Mouse (Mus musculus) E14TG2a.4 (cell line): ENCODE measurements around the gene Rps15a.

Experiments used
- H3K27me3 ChIP-seq: 2 replicates; pipeline ENCODE4 v1.6.1; 2014; ENCODE audit warnings: low read length, control low read depth; ENCODE audit not compliant: insufficient read depth
- H3K36me3 ChIP-seq: 2 replicates; pipeline ENCODE4 v1.6.1; 2014; ENCODE audit warnings: low read length, control low read depth; ENCODE audit not compliant: insufficient read depth
- H3K4me1 ChIP-seq: replicated peaks from 2 replicates; pipeline ENCODE4 v1.6.1; 2014; ENCODE audit warnings: low read depth, low read length, control low read depth
- H3K4me3 ChIP-seq: replicated peaks from 2 replicates; pipeline ENCODE4 v1.5.1; 2014; ENCODE audit warnings: mild to moderate bottlenecking, low read length
- H3K9me3 ChIP-seq: 2 replicates; pipeline ENCODE4 v1.6.1; 2014; ENCODE audit warnings: low read length, control low read depth
- CTCF ChIP-seq: conservative IDR thresholded peaks from 2 replicates; pipeline ENCODE4 v1.5.1; 2014; ENCODE audit warnings: low read length
- NANOG ChIP-seq: IDR thresholded peaks from 2 replicates; pipeline ENCODE4 v1.6.1; 2014; ENCODE audit warnings: borderline replicate concordance, low read length, mixed read lengths
- POU5F1 ChIP-seq: IDR thresholded peaks from 2 replicates; pipeline ENCODE4 v1.6.1; 2014; ENCODE audit warnings: low read length, borderline replicate concordance

Rps15a gene

DNA sequence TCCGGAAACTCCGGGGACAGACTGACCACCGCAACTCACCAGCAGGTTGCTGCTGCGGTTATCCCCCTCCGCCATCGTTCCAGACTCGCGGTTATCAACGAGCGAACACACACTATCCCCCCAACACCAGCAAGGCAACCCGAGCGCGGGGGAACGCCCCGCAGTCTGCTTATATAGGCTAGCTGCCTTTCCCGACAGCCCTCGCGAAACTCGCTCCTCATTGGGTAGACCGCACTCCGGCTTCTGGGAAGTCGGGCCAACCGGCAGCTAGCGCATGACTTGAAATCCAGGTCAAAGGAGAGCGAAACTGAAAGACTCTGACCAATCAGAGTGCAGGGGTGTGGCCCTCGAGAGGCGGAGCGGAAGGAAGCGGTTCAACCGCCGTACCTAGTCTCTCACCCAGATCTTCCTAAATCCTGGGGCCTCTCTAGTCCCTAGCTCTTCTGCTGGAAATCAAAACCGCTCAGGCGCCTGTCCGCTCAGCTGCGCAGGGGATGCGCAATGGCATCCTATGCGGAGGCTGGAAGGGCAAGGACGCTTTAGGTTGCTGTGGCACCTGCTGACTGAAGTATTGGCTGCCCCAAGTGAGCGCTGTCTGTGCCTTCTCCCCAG lies 13.5 kb upstream of the Rps15a start, which contains the start of gene Arl6ip1:
TSS of gene Arl6ip1 (minus strand) at position 233 of the 612 bp plus-strand sequence.
- TF ChIP-seq NANOG (no peak), CTCF (no peak), POU5F1 (no peak)
- Histone ChIP-seq H3K9me3 (no peaks in the 10 kb centered on the region), H3K27me3 (no peaks in the 10 kb centered on the region), H3K4me1 (peaks cover 44% of the 10 kb centered on the region), H3K4me3 (peak within 1 kb of the TSS; percentile 95), H3K36me3 (peaks cover 43% of the 10 kb centered on the region)

DNA sequence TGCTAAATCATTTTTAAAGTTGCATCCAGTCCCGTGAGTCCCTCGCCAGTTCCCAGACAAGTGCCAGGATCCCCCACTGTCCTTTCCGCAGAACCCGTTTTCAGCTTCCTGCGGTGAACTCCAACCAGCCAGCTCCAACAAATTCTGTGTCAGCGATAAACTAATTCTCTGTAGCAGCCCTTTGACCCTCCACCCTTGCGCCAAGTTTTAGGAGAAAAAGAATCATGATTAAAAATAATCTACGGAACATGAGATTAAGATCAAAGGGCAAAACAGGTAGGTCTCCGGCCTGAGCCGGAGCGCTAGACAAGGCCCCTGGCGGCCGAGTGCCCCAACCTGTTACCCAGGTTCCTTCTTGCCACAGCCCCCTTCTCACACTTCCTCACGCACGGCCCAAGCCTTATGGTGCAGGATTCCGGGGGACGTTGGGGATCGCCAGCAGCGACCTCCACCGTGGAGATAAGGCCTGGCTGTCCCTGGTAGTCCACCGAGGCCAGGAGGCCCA lies 13.0 kb upstream of the Rps15a start:
- Histone ChIP-seq H3K4me1 (peaks cover 50% of the 10 kb centered on the region), H3K36me3 (peaks cover 46% of the 10 kb centered on the region), H3K4me3 (peak overlapping the region; percentile 95), H3K27me3 (no peaks in the 10 kb centered on the region), H3K9me3 (no peaks in the 10 kb centered on the region)
- no peak for TF ChIP-seq POU5F1
- no peak for TF ChIP-seq CTCF
- TF ChIP-seq NANOG: no peak

DNA sequence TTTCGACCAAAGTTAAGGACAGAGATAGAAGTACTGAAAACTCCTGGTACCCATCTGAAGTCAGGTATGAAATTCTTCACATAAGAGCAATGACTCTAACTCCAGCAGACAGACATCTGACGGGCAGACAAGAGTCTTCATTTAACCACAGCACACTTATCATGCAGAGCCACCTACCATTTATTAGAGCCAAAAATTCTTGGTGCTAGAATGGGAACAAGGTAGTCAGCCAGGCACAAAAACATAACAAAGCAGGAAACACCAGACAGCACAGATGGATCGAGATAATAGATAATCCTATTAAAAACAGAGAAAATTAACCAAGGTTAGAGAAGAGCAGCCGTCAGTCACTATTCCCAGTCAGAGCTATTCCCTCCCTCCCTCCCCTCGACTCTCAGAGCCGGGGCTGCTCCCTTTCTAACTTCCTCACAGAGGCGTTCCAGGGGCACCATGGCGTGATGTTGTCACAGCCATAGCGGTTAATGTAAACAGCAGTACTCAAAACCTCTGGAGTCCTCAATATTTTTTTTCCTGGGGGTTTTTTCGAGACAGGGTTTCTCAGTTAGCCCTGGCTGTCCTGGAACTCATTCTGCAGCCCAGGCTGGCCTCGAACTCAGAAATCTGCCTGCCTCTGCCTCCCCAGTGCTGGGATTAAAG lies 10.4 kb upstream of the Rps15a start:
- TF ChIP-seq NANOG (no peak), POU5F1 (no peak), CTCF (no peak)
- peaks cover 72% of the 10 kb centered on the region for H3K4me1 ChIP-seq
- H3K9me3 ChIP-seq: no peaks in the 10 kb centered on the region
- no peaks in the 10 kb centered on the region for H3K27me3 ChIP-seq
- peaks cover 64% of the 10 kb centered on the region for H3K36me3 ChIP-seq
- peak overlapping the region; percentile 95 for H3K4me3 ChIP-seq

DNA sequence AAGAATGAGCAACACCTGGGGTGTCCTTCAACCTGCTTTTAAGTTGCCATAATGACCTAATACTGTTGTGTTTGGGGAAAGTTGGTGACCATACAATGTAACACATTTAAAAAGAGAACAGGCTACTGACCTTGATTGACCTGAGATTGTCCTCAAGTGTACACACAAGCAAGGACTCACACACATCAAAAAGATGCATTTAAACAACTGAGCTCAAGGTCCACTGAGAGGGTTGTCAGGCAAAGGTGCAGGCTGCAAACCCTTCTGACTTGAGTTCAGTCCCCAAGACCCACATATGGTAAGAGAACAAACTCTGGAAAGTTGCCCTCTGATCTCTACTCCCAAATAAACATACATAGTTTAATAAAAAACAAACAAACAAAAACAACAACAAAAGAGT lies 9.7 kb upstream of the Rps15a start:
- TF ChIP-seq CTCF (no peak), NANOG (no peak)

DNA sequence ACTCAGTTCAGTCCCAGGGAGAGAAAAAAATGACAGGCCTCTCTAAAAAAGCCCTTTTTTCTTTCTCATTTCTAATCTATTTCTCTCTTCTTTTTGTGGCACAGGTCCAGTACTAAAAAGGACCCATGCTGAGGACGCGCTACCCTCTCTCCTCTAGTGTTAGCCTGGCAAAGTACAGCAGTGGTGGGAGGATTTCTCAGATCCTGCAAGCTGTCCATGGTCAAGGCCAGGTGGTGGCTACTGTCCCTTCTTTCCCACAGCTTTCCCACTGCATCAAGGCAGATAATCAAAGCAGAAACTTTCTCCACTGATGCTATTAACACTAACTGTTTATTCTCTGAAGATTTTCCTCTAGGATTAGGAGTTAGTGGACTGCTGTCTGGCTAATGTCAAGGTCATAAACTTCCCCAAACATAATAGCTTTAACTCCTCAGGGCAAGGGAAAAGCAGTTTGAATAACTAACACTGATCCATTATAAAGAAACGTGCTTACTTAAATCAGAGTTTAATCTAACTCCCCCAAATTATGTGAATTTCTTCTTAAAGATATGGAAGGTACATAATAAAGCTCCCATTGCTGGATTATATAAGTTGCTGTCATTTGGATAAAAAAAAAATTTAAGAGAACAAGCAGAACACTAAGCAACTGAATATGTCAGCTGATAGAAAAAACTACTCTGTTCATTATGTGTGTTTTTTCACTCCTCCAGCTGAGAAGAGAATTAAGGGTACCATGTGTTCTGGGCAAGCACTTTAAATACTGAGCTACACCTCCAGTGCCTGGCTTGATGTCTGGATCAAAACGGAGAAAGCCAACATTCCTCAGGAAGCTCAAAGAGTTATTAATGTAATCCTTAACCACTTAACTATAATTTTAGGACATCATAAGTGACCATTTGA lies 7.8 kb upstream of the Rps15a start:
- TF ChIP-seq CTCF (no peak), NANOG (no peak), POU5F1 (no peak)
- Histone ChIP-seq H3K9me3 (no peaks in the 10 kb centered on the region), H3K4me1 (peaks cover 82% of the 10 kb centered on the region), H3K36me3 (peaks cover 89% of the 10 kb centered on the region), H3K27me3 (no peaks in the 10 kb centered on the region), H3K4me3 (no peak overlapping the region)

More for the DNA sequence above, 9.7 kb upstream of the Rps15a start:
- no peaks in the 10 kb centered on the region for H3K27me3 ChIP-seq
- H3K9me3 ChIP-seq: no peaks in the 10 kb centered on the region
- H3K4me1 ChIP-seq: peaks cover 72% of the 10 kb centered on the region
- H3K36me3 ChIP-seq: peaks cover 69% of the 10 kb centered on the region
- no peak overlapping the region for H3K4me3 ChIP-seq

DNA sequence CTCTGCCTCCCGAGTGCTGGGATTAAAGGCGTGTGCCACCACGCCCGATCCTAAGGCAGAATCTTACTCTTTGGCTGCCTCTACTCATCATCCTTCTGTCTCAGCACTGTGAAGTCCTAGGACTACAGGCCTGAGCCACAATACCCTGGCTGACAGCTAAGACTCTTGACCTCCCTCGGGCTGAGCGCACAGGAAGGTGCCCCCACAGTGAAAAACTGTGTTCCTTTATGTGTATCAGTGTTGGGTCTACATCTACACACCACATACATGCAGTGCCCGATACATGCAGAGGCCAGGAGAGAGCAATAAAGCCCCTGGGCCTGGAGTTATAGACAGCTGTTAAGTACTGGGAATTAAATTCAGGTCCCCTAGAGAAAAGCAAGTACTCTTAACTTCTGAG lies 6.2 kb upstream of the Rps15a start:
- no peak overlapping the region for H3K4me3 ChIP-seq
- TF ChIP-seq NANOG (no peak), CTCF (no peak), POU5F1 (no peak)
- H3K36me3 ChIP-seq: peaks cover 88% of the 10 kb centered on the region
- no peaks in the 10 kb centered on the region for H3K9me3 ChIP-seq
- H3K4me1 ChIP-seq: peaks cover 86% of the 10 kb centered on the region
- no peaks in the 10 kb centered on the region for H3K27me3 ChIP-seq

DNA sequence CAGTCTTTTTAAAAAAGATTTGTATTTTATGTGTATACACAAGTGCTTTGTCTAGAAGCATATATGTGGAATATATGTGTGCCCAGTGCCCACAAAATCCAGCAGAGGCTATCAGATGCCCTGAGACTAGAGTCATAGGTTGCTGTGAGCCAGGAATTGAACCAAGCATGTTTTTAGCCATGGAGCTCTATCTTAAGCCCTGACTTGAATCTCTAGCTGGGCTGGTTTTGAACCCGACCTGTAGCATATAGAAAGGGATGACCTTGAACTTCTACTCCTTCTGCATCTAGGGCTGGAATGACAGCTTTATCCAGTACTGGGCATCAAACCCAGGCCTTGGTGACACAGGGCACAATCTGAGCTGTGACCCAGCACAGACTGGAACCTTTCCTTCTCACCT lies 4.7 kb upstream of the Rps15a start:
- Histone ChIP-seq H3K36me3 (peaks cover 72% of the 10 kb centered on the region), H3K4me3 (no peak overlapping the region), H3K4me1 (peaks cover 74% of the 10 kb centered on the region), H3K9me3 (no peaks in the 10 kb centered on the region), H3K27me3 (no peaks in the 10 kb centered on the region)
- TF ChIP-seq POU5F1 (no peak), CTCF (no peak)

DNA sequence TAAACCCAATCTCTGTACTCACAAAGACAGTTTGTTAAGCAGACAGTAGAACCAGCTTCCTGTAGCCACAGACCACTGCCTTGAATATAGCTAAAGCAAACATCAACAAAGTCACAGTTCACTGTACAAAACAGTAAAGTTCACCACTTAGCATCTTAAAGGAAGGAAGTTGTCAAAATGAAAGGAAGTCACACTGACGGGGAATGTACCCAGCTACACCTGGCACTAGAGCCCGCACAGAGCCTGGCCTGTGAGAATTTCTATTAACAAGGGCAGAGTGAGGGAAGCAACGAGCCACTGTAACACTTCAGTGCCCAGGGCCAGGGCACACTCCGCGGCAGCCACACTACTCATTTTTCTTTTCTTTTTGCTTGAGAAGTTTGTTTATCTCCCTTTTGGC lies 4.0 kb upstream of the Rps15a start:
- H3K36me3 ChIP-seq: peaks cover 75% of the 10 kb centered on the region
- H3K4me1 ChIP-seq: peaks cover 73% of the 10 kb centered on the region
- TF ChIP-seq POU5F1 (no peak), CTCF (no peak), NANOG (no peak)
- H3K4me3 ChIP-seq: no peak overlapping the region
- H3K9me3 ChIP-seq: no peaks in the 10 kb centered on the region
- H3K27me3 ChIP-seq: no peaks in the 10 kb centered on the region
